8 mouse cellular contexts compared by ENCODE assay signal in the genomic region with DNA sequence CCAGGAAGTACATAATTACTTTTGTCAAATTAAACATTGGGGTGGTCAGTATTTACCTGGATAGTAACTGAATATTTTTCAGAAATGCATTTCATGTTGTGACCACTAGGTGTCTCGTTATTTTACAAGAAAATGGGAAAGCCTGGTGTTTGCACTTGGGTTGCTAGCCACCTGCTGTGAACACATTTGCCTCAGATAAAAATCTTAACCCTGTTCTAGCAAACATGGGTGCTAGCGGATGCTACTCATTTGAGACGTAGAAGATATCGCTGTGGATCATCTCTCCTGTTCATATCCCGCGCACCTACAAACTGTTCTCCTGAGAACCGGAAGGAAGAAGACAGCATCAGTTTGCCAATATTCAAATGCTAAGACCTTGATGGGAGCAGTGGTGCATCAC. TPM values are rescaled to one million over a fixed set of nuclear protein-coding genes. Genes with fewer than 3 reads are reported as not detected.
DNase-seq lines count a peak whose midpoint lies in the region; ATAC-seq lines count a peak whose summit lies in the region.

No protein-coding gene starts in this region.

- H3K4me3 ChIP-seq in intestine, embryonic 14.5 days (ENCODE audit: low read depth, low read length), result no peak overlapping the region
- no peak overlapping the region for H3K4me3 ChIP-seq in intestine, embryonic 15.5 days (replicated peaks)
- no peak overlapping the region for H3K4me3 ChIP-seq in neural tube, embryonic 15.5 days (replicated peaks)

- no peaks in the 10 kb centered on the region for H3K9me3 ChIP-seq in intestine, embryonic 14.5 days (ENCODE audit: control insufficient read depth, low read length)
- no peaks in the 10 kb centered on the region for H3K9me3 ChIP-seq in intestine, embryonic 15.5 days
- no peaks in the 10 kb centered on the region for H3K9me3 ChIP-seq in neural tube, embryonic 15.5 days (replicated peaks)

- DNase-seq in intestine, embryonic 14.5 days (ENCODE audit: low spot score), result peak; percentile 53
- peak; percentile 52 for DNase-seq in c-Kit-negative CD71-positive TER-119-positive erythroid progenitor cells, embryonic 14.5 days (ENCODE audit: low read depth, low spot score)
- peak; percentile 32 for DNase-seq in kidney, postnatal 14 days
- no peak for DNase-seq in right cerebral cortex, postnatal 36 days (ENCODE audit: low spot score in 2 of 2)
- DNase-seq in spleen, postnatal 14 days (ENCODE audit: low spot score in 2 of 2), result no peak

- no peak overlapping the region for H3K4me2 ChIP-seq in intestine, embryonic 14.5 days (ENCODE audit: low read length)
- no peak overlapping the region for H3K4me2 ChIP-seq in intestine, embryonic 15.5 days (replicated peaks)
- no peak overlapping the region for H3K4me2 ChIP-seq in neural tube, embryonic 15.5 days

- no peaks in the 10 kb centered on the region for H3K27me3 ChIP-seq in intestine, embryonic 14.5 days (replicated peaks; ENCODE audit: control insufficient read depth, insufficient read depth, low read length)
- no peaks in the 10 kb centered on the region for H3K27me3 ChIP-seq in intestine, embryonic 15.5 days (replicated peaks)
- no peaks in the 10 kb centered on the region for H3K27me3 ChIP-seq in neural tube, embryonic 15.5 days (replicated peaks)

- WGBS in intestine, embryonic 14.5 days, result 36% methylated on average over 7 of the region's 7 CpGs
- 35% methylated on average over 7 of the region's 7 CpGs for WGBS in intestine, embryonic 15.5 days
- WGBS in neural tube, embryonic 15.5 days, result 46% methylated on average over 7 of the region's 7 CpGs

- H3K27ac ChIP-seq in intestine, embryonic 14.5 days (ENCODE audit: low read depth), result no peak overlapping the region
- no peak overlapping the region for H3K27ac ChIP-seq in intestine, embryonic 15.5 days
- no peak overlapping the region for H3K27ac ChIP-seq in neural tube, embryonic 15.5 days (replicated peaks)

- ATAC-seq in intestine, embryonic 14.5 days (replicated peaks; ENCODE audit: low FRiP score, low TSS enrichment, low read depth), result no peak
- no peak for ATAC-seq in intestine, embryonic 15.5 days
- ATAC-seq in CD4-positive, CD25-positive, alpha-beta regulatory T cell, adult 4 months, result peak; percentile 93
- ATAC-seq in neural tube, embryonic 15.5 days (ENCODE audit: low FRiP score), result no peak

- H3K36me3 ChIP-seq in intestine, embryonic 14.5 days (ENCODE audit: control insufficient read depth, insufficient read depth, low read length), result no peaks in the 10 kb centered on the region
- H3K36me3 ChIP-seq in intestine, embryonic 15.5 days, result no peaks in the 10 kb centered on the region
- H3K36me3 ChIP-seq in neural tube, embryonic 15.5 days, result no peaks in the 10 kb centered on the region

- no peak overlapping the region for H3K9ac ChIP-seq in intestine, embryonic 14.5 days (ENCODE audit: low read length)
- H3K9ac ChIP-seq in intestine, embryonic 15.5 days, result no peak overlapping the region
- H3K9ac ChIP-seq in neural tube, embryonic 15.5 days (replicated peaks), result no peak overlapping the region

- H3K4me1 ChIP-seq in intestine, embryonic 14.5 days (replicated peaks; ENCODE audit: control insufficient read depth, insufficient read depth, low read length), result no peaks in the 10 kb centered on the region; the same call in 1 of the 2 replicates
- no peaks in the 10 kb centered on the region for H3K4me1 ChIP-seq in intestine, embryonic 15.5 days (replicated peaks)
- H3K4me1 ChIP-seq in neural tube, embryonic 15.5 days, result peaks cover 7% of the 10 kb centered on the region

RNA-seq across cellular contexts. Expression of gene Dennd4a, which starts 31.5 kb away (rescaled TPM):
- polyA plus RNA-seq in intestine, embryonic 14.5 days (2014; fragmentation: Nextera tagmentation; extraction: Ambion mirVana), result 6.4 and 7.8 TPM in 2 replicates
- polyA plus RNA-seq in intestine, embryonic 15.5 days (2015; fragmentation: Nextera tagmentation; extraction: Ambion mirVana), result 4.4 and 6.3 TPM in 2 replicates
- 10 to 100 TPM; 22.1 to 25.3 TPM for polyA plus RNA-seq in CD4-positive, CD25-positive, alpha-beta regulatory T cell, adult 4 months (2017; shearing (Covaris generic))
- 9.0 and 10.2 TPM in 2 replicates for polyA plus RNA-seq in neural tube, embryonic 15.5 days (2015; fragmentation: Nextera tagmentation; extraction: Ambion mirVana)

RNA-seq across cellular contexts. Expression of gene Rab11a, which starts 42.1 kb away (rescaled TPM):
- polyA plus RNA-seq in intestine, embryonic 14.5 days (2014; fragmentation: Nextera tagmentation; extraction: Ambion mirVana), result 376 and 391 TPM in 2 replicates
- polyA plus RNA-seq in intestine, embryonic 15.5 days (2015; fragmentation: Nextera tagmentation; extraction: Ambion mirVana), result 512 and 519 TPM in 2 replicates
- polyA plus RNA-seq in CD4-positive, CD25-positive, alpha-beta regulatory T cell, adult 4 months (2017; shearing (Covaris generic)), result 100 to 1,000 TPM; 166 to 218 TPM
- 398 and 419 TPM in 2 replicates for polyA plus RNA-seq in neural tube, embryonic 15.5 days (2015; fragmentation: Nextera tagmentation; extraction: Ambion mirVana)

Comparison
In these comparisons a context has a peak if more than half of its experiments do, and no peak if none do; other contexts are left out.
1. DNase-seq: peak in intestine, embryonic 14.5 days (single experiment), c-Kit-negative CD71-positive TER-119-positive erythroid progenitor cells, embryonic 14.5 days (single experiment) and kidney, postnatal 14 days (single experiment); none in right cerebral cortex, postnatal 36 days (0 of 2) and spleen, postnatal 14 days (0 of 2).